Mouse (Mus musculus) liver, embryonic 16.5 days (tissue): ENCODE data around the gene Esrrg. TPM values are rescaled to one million over a fixed set of nuclear protein-coding genes. Genes with fewer than 3 reads are reported as not detected.

ENCODE experiments used
- ATAC-seq: fragments of 200-750 bp; cut with Nextera tagmentation; 2 replicates; pipeline ENCODE4 v1.8.0; 2017; ENCODE audit warnings: low read depth, mild to moderate bottlenecking, moderate number of reproducible peaks, moderate library complexity
- H3K27ac ChIP-seq: fragments of 300-500 bp; sonication (generic); 2 replicates; pipeline ENCODE4 v1.5.1; 2014; ENCODE audit warnings: mild to moderate bottlenecking, low read length
- H3K27me3 ChIP-seq: fragments of 300-500 bp; sonication (generic); 2 replicates; pipeline ENCODE4 v1.6.1; 2014; ENCODE audit warnings: low read depth, low read length, mixed read lengths; ENCODE audit not compliant: control insufficient read depth, insufficient read depth
- H3K36me3 ChIP-seq: fragments of 300-500 bp; sonication (generic); 2 replicates; pipeline ENCODE4 v1.6.1; 2014; ENCODE audit warnings: mild to moderate bottlenecking; ENCODE audit not compliant: control insufficient read depth, insufficient read depth
- H3K4me1 ChIP-seq: fragments of 300-500 bp; sonication (generic); 2 replicates; pipeline ENCODE4 v1.6.1; 2014; ENCODE audit warnings: low read depth, low read length, mixed read lengths; ENCODE audit not compliant: control insufficient read depth
- H3K4me2 ChIP-seq: fragments of 300-500 bp; sonication (generic); 2 replicates; pipeline ENCODE4 v1.6.1; 2014; ENCODE audit warnings: low read depth, low read length, mixed read lengths
- H3K4me3 ChIP-seq: fragments of 300-500 bp; sonication (generic); 2 replicates; pipeline ENCODE4 v1.5.1; 2014; ENCODE audit warnings: low read depth, mild to moderate bottlenecking, low read length
- H3K9ac ChIP-seq: fragments of 300-500 bp; sonication (generic); 2 replicates; pipeline ENCODE4 v1.6.1; 2014; ENCODE audit warnings: low read depth, low read length
- H3K9me3 ChIP-seq: fragments of 300-500 bp; sonication (generic); replicated peaks from 2 replicates; pipeline ENCODE4 v1.6.1; 2016; ENCODE audit warnings: low read length; ENCODE audit not compliant: control insufficient read depth
- WGBS: fragments of 180-500 bp; shearing (Covaris S2); extraction: QIAGEN DNeasy Blood & Tissue Kit; methylation state at CpG from one replicate; pipeline ENCODE4 v1.1.7; 2014; ENCODE audit not compliant: insufficient replicate concordance; 5-methylcytosine and 5-hydroxymethylcytosine counted together
- polyA plus RNA-seq: library from polyadenylated mRNA; unstranded; fragments of >200 nt; fragmentation: Nextera tagmentation; extraction: Ambion mirVana; gene quantifications from 2 replicates; pipeline ENCODE4 v1.2.1, GENCODE M21; 2015

Esrrg gene
- polyA plus RNA-seq, 1 experiment from 2014 or later = 0.19 TPM

- Histone ChIP-seq H3K27ac (no peak overlapping the region), H3K4me1 (no peaks in the 10 kb centered on the region), H3K4me3 (no peak overlapping the region), H3K9me3 (no peaks in the 10 kb centered on the region), H3K36me3 (no peaks in the 10 kb centered on the region), H3K9ac (no peak overlapping the region), H3K4me2 (no peak overlapping the region), H3K27me3 (no peaks in the 10 kb centered on the region)
- 45% methylated on average over 10 of the region's 10 CpGs for WGBS
- ATAC-seq = no peak
These were observed 421.5 kb downstream of the Esrrg start for GRCm38 (mm10) chr1:188030116-188030515.

- 31% methylated on average over 4 of the region's 4 CpGs for WGBS
- H3K9ac ChIP-seq = no peak overlapping the region
These were observed 422.7 kb downstream of the Esrrg start for GRCm38 (mm10) chr1:188031276-188031675.

GRCm38 (mm10) chr1:188035957-188036356 lies 427.4 kb downstream of the Esrrg start:
- 18% methylated on average over 8 of the region's 8 CpGs for WGBS
- H3K4me3 ChIP-seq = no peak overlapping the region
- no peaks in the 10 kb centered on the region for H3K4me1 ChIP-seq
- no peak for ATAC-seq
- H3K4me2 ChIP-seq = no peak overlapping the region
- H3K27ac ChIP-seq = no peak overlapping the region
- H3K9me3 ChIP-seq = no peaks in the 10 kb centered on the region
- no peaks in the 10 kb centered on the region for H3K36me3 ChIP-seq
- no peak overlapping the region for H3K9ac ChIP-seq
- no peaks in the 10 kb centered on the region for H3K27me3 ChIP-seq

More at GRCm38 (mm10) chr1:188031276-188031675, 422.7 kb downstream of the Esrrg start:
- Histone ChIP-seq H3K27ac (no peak overlapping the region), H3K36me3 (no peaks in the 10 kb centered on the region), H3K27me3 (no peaks in the 10 kb centered on the region), H3K4me1 (no peaks in the 10 kb centered on the region), H3K4me2 (no peak overlapping the region), H3K9me3 (no peaks in the 10 kb centered on the region), H3K4me3 (no peak overlapping the region)
- ATAC-seq = no peak

GRCm38 (mm10) chr1:188046691-188047121 lies 438.1 kb downstream of the Esrrg start:
- Histone ChIP-seq H3K4me1 (no peaks in the 10 kb centered on the region), H3K27ac (no peak overlapping the region), H3K27me3 (no peaks in the 10 kb centered on the region), H3K4me2 (no peak overlapping the region), H3K9me3 (no peaks in the 10 kb centered on the region), H3K9ac (no peak overlapping the region), H3K4me3 (no peak overlapping the region), H3K36me3 (no peaks in the 10 kb centered on the region)
- WGBS = 57% methylated on average over 6 of the region's 6 CpGs
- ATAC-seq = no peak

- Histone ChIP-seq H3K36me3 (no peaks in the 10 kb centered on the region), H3K9ac (no peak overlapping the region), H3K9me3 (no peaks in the 10 kb centered on the region), H3K27me3 (no peaks in the 10 kb centered on the region), H3K4me1 (no peaks in the 10 kb centered on the region), H3K4me2 (no peak overlapping the region), H3K27ac (no peak overlapping the region), H3K4me3 (no peak overlapping the region)
- 50% methylated on average over 3 of the region's 3 CpGs for WGBS
- no peak for ATAC-seq
These were observed 438.6 kb downstream of the Esrrg start for GRCm38 (mm10) chr1:188047148-188047547.

- Histone ChIP-seq H3K4me1 (no peaks in the 10 kb centered on the region), H3K4me2 (peak overlapping the region; percentile 39; the same call in 1 of the 2 replicates), H3K9ac (no peak overlapping the region), H3K27me3 (no peaks in the 10 kb centered on the region), H3K4me3 (peak overlapping the region; percentile 26; the same call in 1 of the 2 replicates), H3K9me3 (no peaks in the 10 kb centered on the region), H3K36me3 (no peaks in the 10 kb centered on the region), H3K27ac (no peak overlapping the region)
- WGBS = 44% methylated on average over 3 of the region's 3 CpGs
- no peak for ATAC-seq
These were observed 447.3 kb downstream of the Esrrg start for GRCm38 (mm10) chr1:188055888-188056287.

- ATAC-seq = no peak
- Histone ChIP-seq H3K4me2 (no peak overlapping the region), H3K9me3 (no peaks in the 10 kb centered on the region), H3K4me1 (no peaks in the 10 kb centered on the region), H3K27me3 (no peaks in the 10 kb centered on the region), H3K27ac (no peak overlapping the region), H3K9ac (no peak overlapping the region), H3K4me3 (no peak overlapping the region), H3K36me3 (no peaks in the 10 kb centered on the region)
- WGBS = 45% methylated on average over 4 of the region's 4 CpGs
These were observed 449.3 kb downstream of the Esrrg start for GRCm38 (mm10) chr1:188057892-188058291.

GRCm38 (mm10) chr1:188059006-188059405 lies 450.4 kb downstream of the Esrrg start:
- Histone ChIP-seq H3K27ac (no peak overlapping the region), H3K4me1 (no peaks in the 10 kb centered on the region), H3K4me2 (no peak overlapping the region), H3K9ac (no peak overlapping the region), H3K4me3 (no peak overlapping the region), H3K9me3 (no peaks in the 10 kb centered on the region), H3K36me3 (no peaks in the 10 kb centered on the region), H3K27me3 (no peaks in the 10 kb centered on the region)
- ATAC-seq = no peak
- WGBS = 57% methylated on average over 6 of the region's 6 CpGs

- H3K4me2 ChIP-seq = no peak overlapping the region
- no peaks in the 10 kb centered on the region for H3K36me3 ChIP-seq
- H3K27ac ChIP-seq = no peak overlapping the region
- H3K9me3 ChIP-seq = no peaks in the 10 kb centered on the region
- no peak overlapping the region for H3K4me3 ChIP-seq
- H3K27me3 ChIP-seq = no peaks in the 10 kb centered on the region
- ATAC-seq = no peak
- 74% methylated on average over 7 of the region's 7 CpGs for WGBS
- no peaks in the 10 kb centered on the region for H3K4me1 ChIP-seq
- H3K9ac ChIP-seq = no peak overlapping the region
These were observed 451.9 kb downstream of the Esrrg start for GRCm38 (mm10) chr1:188060493-188060892.
